Mouse (Mus musculus) embryo, embryonic 11 days (tissue): Measurements from ENCODE around the gene Usp25.

ENCODE experiments used
- DNase-seq: peaks from one replicate; pipeline ENCODE4 v3.0.0-alpha.2; 2015

The Usp25 gene

GRCm38 (mm10) chr16:77150884-77151283 lies 137.4 kb downstream of the Usp25 start:
- DNase-seq: no peak

- DNase-seq: no peak
Measured at GRCm38 (mm10) chr16:77152288-77152687, 138.8 kb downstream of the Usp25 start.

GRCm38 (mm10) chr16:77153216-77153715 lies 139.8 kb downstream of the Usp25 start:
- DNase-seq: no peak

DNA sequence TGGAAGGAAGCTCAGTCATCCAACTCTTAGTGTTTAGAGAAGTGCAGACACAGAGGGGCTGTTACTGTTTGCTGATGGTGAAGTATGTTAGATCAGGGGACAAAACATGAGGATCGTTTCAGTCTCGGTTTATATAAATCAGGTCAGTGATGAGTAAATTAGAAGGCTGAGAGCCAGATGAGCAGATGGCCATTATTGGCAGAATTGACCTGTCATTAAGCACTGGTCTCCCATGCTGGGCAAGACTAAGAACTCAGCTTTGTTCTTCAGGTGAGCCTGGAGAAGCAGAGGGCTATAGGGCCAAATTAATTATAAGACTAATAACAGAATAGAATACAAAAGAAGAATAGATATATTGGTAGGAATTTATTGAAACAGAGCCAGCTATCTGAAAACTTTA lies 140.3 kb downstream of the Usp25 start:
- no peak for DNase-seq

DNA sequence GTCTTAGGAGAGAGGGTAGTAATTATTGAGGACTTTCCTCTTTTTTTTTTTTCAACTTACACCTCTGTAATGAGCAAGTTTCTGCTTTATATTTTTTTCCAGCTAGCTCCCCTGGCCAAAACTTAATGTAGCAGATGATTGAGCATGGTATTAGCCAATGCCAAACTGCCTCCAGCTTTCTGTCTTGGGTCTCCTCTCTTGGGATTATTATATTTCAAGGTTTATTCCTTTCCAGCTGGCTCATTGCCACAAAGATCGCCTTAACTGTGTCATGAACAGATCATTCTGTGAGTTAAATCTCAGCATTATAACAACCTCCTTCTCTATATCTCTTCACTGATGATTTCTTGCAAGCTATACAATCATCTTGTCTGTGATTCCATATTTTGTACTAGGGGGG lies 141.3 kb downstream of the Usp25 start:
- no peak for DNase-seq
